Mouse (Mus musculus) retina, embryonic 14.5 days (tissue): ENCODE results near the gene Egln3.

Experiments used
- DNase-seq: peaks from one replicate; pipeline ENCODE4 v3.0.0-alpha.2; 2015; ENCODE audit warnings: low spot score

The Egln3 gene

GRCm38 (mm10) chr12:54162637-54163131 is 41.0 kb downstream of the Egln3 start:
- peak; percentile 35 for DNase-seq

GRCm38 (mm10) chr12:54161468-54162202 is 42.0 kb downstream of the Egln3 start:
- no peak for DNase-seq

GRCm38 (mm10) chr12:54160279-54160678 is 43.4 kb downstream of the Egln3 start:
- DNase-seq = no peak

GRCm38 (mm10) chr12:54154771-54155170 is 48.9 kb downstream of the Egln3 start:
- no peak for DNase-seq

GRCm38 (mm10) chr12:54146943-54147556 is 56.6 kb downstream of the Egln3 start:
- peak; percentile 52 for DNase-seq
